Mouse (Mus musculus) neural tube, embryonic 13.5 days (tissue): ENCODE results near the gene Slf2. TPM values are rescaled to one million over a fixed set of nuclear protein-coding genes. Genes with fewer than 3 reads are reported as not detected.

Source experiments
- ATAC-seq: fragments of 200-750 bp; cut with Nextera tagmentation; 2 replicates; pipeline ENCODE4 v1.8.0; 2017; ENCODE audit warnings: low read depth, mild to moderate bottlenecking, moderate TSS enrichment, moderate library complexity
- H3K27ac ChIP-seq: fragments of 300-500 bp; sonication (generic); replicated peaks from 2 replicates; pipeline ENCODE4 v1.5.1; 2015; ENCODE audit warnings: moderate library complexity, mild to moderate bottlenecking, inconsistent platforms
- H3K27me3 ChIP-seq: fragments of 300-500 bp; sonication (generic); 2 replicates; pipeline ENCODE4 v1.6.1; 2015; ENCODE audit warnings: mild to moderate bottlenecking, inconsistent platforms
- H3K36me3 ChIP-seq: fragments of 300-500 bp; sonication (generic); 2 replicates; pipeline ENCODE4 v1.6.1; 2015; ENCODE audit warnings: mild to moderate bottlenecking, inconsistent platforms
- H3K4me1 ChIP-seq: fragments of 300-500 bp; sonication (generic); replicated peaks from 2 replicates; pipeline ENCODE4 v1.6.1; 2015; ENCODE audit warnings: inconsistent platforms
- H3K4me2 ChIP-seq: fragments of 300-500 bp; sonication (generic); 2 replicates; pipeline ENCODE4 v1.6.1; 2015; ENCODE audit warnings: inconsistent platforms, mild to moderate bottlenecking, moderate library complexity
- H3K4me3 ChIP-seq: fragments of 300-500 bp; sonication (generic); 2 replicates; pipeline ENCODE4 v1.5.1; 2015; ENCODE audit warnings: mild to moderate bottlenecking, inconsistent platforms
- H3K9ac ChIP-seq: fragments of 300-500 bp; sonication (generic); 2 replicates; pipeline ENCODE4 v1.6.1; 2015; ENCODE audit warnings: moderate library complexity, mild to moderate bottlenecking, inconsistent platforms
- H3K9me3 ChIP-seq: fragments of 300-500 bp; sonication (generic); 2 replicates; pipeline ENCODE4 v1.6.1; 2016; ENCODE audit warnings: inconsistent platforms
- WGBS: fragments of 180-500 bp; shearing (Covaris S2); methylation state at CpG from one replicate; pipeline ENCODE4 v1.1.7; 2015; 5-methylcytosine and 5-hydroxymethylcytosine counted together
- polyA plus RNA-seq: library from polyadenylated mRNA; unstranded; fragments of >200 nt; fragmentation: Nextera tagmentation; extraction: Ambion mirVana; gene quantifications from 2 replicates; pipeline ENCODE4 v1.2.1, GENCODE M21; 2015

Gene Slf2
- polyA plus RNA-seq, 1 experiment from 2014 or later, result 25.2 TPM

DNA sequence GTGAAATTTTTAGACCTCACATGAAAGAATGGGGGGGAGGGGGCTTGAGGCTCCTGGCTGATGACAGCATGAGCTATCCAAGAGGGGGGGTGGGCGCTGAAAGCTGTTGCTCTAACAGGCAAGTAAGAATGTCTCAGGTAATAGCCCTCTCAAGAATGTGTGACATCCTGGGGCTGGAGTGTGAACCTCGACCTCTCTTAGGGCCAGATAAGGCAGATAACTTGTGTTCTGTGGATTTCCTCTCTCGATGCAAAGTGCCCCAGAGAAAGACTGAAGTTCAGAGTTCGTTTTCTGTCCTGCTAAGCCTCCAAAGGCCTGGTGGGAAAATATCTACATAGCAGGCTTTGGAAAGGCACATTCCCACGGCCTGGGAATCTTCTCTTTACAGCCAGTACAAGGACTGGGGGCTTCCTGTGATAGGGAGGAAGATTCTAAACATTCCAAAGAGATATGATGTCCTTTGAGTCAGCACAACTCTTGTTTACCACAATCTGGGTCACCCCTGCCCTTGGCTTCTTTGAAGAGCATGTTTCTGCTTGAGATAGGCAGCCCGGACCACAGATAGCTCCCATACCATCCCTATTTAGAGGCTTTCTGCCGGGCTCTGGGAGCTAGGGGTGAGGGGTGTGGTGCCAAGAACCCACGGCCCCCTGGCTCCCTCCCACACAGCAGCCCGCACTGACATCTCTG lies 31.7 kb upstream of the Slf2 start:
- WGBS, result 27% methylated on average over 9 of the region's 9 CpGs
- no peaks in the 10 kb centered on the region for H3K9me3 ChIP-seq
- no peaks in the 10 kb centered on the region for H3K36me3 ChIP-seq
- no peak for ATAC-seq
- H3K4me3 ChIP-seq, result no peak overlapping the region
- peak overlapping the region; percentile 41 for H3K9ac ChIP-seq
- H3K27me3 ChIP-seq, result peaks cover 32% of the 10 kb centered on the region
- peak overlapping the region; percentile 81 for H3K27ac ChIP-seq
- H3K4me2 ChIP-seq, result no peak overlapping the region
- H3K4me1 ChIP-seq, result peaks cover 30% of the 10 kb centered on the region

DNA sequence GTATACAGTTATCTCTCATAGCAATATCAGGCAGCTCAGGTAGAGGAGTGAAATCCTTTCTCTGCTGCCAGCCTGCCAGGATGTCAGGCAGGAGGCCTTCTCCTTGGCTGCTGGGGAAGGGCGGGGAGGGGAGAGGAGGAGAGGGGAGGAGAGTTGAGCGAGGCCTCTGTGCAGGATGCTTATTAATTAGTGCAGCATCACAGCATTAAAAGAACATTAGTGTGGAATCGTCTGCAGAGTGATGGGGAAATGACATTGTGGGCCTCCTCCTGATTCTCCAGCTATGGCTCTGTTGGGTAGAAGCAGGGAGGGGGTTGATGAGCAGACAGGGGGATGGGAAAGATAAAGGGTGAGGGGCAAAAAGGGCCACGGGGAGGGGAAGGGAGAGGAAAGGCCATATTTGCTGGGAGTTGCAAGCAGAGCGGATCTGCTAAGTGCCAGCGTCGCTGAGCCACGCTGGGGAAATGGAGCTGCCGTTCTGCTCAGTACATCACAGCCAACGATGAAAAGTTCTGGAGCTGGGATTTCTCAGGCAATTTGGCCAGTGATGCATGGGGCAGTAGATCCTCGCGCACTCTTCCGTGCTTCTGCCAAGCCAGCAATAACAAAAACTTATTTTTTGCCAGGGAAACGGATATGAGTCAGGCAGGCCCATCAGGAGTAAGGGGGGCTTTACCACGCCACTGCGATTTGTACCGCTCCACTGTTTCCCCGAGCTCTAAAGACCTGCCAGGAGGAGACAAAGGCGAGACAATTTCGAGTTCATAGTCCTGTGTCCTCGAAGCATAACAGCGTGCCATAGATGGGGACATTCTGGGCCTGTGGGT lies 30.8 kb upstream of the Slf2 start:
- Histone ChIP-seq H3K27me3 (peaks cover 30% of the 10 kb centered on the region), H3K9ac (peak overlapping the region; percentile 41)
- 18% methylated on average over 22 of the region's 22 CpGs for WGBS

DNA sequence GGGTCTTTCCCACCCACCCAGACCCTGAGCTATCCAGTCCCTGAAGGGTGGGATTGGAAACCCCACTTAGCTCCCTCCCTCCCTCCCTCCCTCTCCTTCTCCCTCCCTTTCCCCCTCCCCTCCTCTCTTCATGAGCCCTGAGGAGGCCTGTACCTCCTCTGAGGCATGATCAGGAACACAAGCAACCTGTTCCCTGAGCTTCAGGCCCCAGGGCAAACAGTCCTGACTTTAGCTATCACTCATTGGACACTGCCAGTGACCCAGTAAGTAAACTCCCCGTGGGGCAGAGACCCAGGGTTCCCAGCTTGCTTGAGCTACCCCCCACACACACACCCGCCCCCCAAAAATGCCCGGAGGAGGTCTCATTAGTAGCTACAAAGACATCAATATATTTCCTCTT lies 29.9 kb upstream of the Slf2 start:
- Histone ChIP-seq H3K27ac (peak overlapping the region; percentile 81; the same call in 1 of the 2 replicates), H3K9ac (no peak overlapping the region), H3K4me2 (no peak overlapping the region), H3K27me3 (peaks cover 23% of the 10 kb centered on the region), H3K4me3 (no peak overlapping the region), H3K36me3 (no peaks in the 10 kb centered on the region), H3K9me3 (no peaks in the 10 kb centered on the region), H3K4me1 (peaks cover 30% of the 10 kb centered on the region)
- ATAC-seq, result no peak
- WGBS, result 45% methylated on average over 3 of the region's 3 CpGs

More for the DNA sequence above, 30.8 kb upstream of the Slf2 start:
- peak; percentile 71 for ATAC-seq
- no peaks in the 10 kb centered on the region for H3K36me3 ChIP-seq
- no peaks in the 10 kb centered on the region for H3K9me3 ChIP-seq
- no peak overlapping the region for H3K4me3 ChIP-seq
- H3K4me1 ChIP-seq, result peaks cover 30% of the 10 kb centered on the region
- peak overlapping the region; percentile 81 for H3K27ac ChIP-seq
- peak overlapping the region; percentile 31 for H3K4me2 ChIP-seq

DNA sequence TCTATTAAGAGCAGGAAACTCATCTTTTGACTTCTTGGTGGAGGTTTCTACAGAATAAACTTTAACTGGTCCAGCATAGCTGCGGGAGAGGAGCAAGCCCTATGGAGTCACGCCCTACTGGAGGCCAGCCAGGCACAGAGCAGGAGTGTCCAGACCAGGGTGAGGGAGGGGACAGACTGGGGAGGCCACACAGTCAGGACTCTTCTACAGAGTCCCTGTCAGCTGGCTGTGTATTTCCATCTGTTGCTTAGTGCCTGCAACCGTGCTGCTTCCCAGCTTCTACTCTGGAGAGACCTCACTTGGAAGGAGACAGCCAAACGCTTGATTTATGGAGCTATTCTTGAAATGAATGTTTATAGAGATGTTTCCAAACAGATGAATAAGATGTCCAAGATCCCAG lies 28.6 kb upstream of the Slf2 start:
- Histone ChIP-seq H3K4me1 (peaks cover 30% of the 10 kb centered on the region), H3K4me2 (no peak overlapping the region), H3K9ac (no peak overlapping the region), H3K27ac (no peak overlapping the region), H3K9me3 (no peaks in the 10 kb centered on the region), H3K36me3 (no peaks in the 10 kb centered on the region), H3K4me3 (no peak overlapping the region), H3K27me3 (peaks cover 11% of the 10 kb centered on the region)
- 79% methylated on average over 4 of the region's 4 CpGs for WGBS
- no peak for ATAC-seq

- Histone ChIP-seq H3K36me3 (no peaks in the 10 kb centered on the region), H3K4me1 (peaks cover 39% of the 10 kb centered on the region), H3K9me3 (no peaks in the 10 kb centered on the region), H3K27ac (no peak overlapping the region), H3K4me3 (no peak overlapping the region), H3K9ac (no peak overlapping the region), H3K27me3 (no peaks in the 10 kb centered on the region), H3K4me2 (no peak overlapping the region)
- 79% methylated on average over 6 of the region's 6 CpGs for WGBS
- ATAC-seq, result no peak
Measured at GRCm38 (mm10) chr19:44903343-44904000, 27.5 kb upstream of the Slf2 start.

GRCm38 (mm10) chr19:44904141-44904720 lies 26.7 kb upstream of the Slf2 start:
- Histone ChIP-seq H3K27ac (no peak overlapping the region), H3K4me3 (no peak overlapping the region)
- 49% methylated on average over 6 of the region's 6 CpGs for WGBS

GRCm38 (mm10) chr19:44905316-44905715 lies 25.6 kb upstream of the Slf2 start:
- Histone ChIP-seq H3K4me2 (no peak overlapping the region), H3K4me1 (peaks cover 26% of the 10 kb centered on the region), H3K27me3 (no peaks in the 10 kb centered on the region), H3K9me3 (no peaks in the 10 kb centered on the region), H3K4me3 (no peak overlapping the region), H3K27ac (no peak overlapping the region), H3K36me3 (no peaks in the 10 kb centered on the region), H3K9ac (no peak overlapping the region)
- 36% methylated on average over 4 of the region's 4 CpGs for WGBS
- no peak for ATAC-seq

More at GRCm38 (mm10) chr19:44904141-44904720, 26.7 kb upstream of the Slf2 start:
- Histone ChIP-seq H3K27me3 (no peaks in the 10 kb centered on the region), H3K36me3 (no peaks in the 10 kb centered on the region), H3K9ac (no peak overlapping the region), H3K4me2 (no peak overlapping the region), H3K4me1 (peaks cover 37% of the 10 kb centered on the region), H3K9me3 (no peaks in the 10 kb centered on the region)
- no peak for ATAC-seq

- no peak overlapping the region for H3K4me3 ChIP-seq
- no peak overlapping the region for H3K4me2 ChIP-seq
- peaks cover 14% of the 10 kb centered on the region for H3K4me1 ChIP-seq
- H3K27me3 ChIP-seq, result no peaks in the 10 kb centered on the region
- WGBS, result 58% methylated on average over 15 of the region's 15 CpGs
- H3K9me3 ChIP-seq, result no peaks in the 10 kb centered on the region
- no peak; the same call in 1 of the 2 replicates for ATAC-seq
- H3K36me3 ChIP-seq, result no peaks in the 10 kb centered on the region
- H3K27ac ChIP-seq, result no peak overlapping the region
- H3K9ac ChIP-seq, result no peak overlapping the region
Measured at GRCm38 (mm10) chr19:44907851-44908690, 22.9 kb upstream of the Slf2 start.

DNA sequence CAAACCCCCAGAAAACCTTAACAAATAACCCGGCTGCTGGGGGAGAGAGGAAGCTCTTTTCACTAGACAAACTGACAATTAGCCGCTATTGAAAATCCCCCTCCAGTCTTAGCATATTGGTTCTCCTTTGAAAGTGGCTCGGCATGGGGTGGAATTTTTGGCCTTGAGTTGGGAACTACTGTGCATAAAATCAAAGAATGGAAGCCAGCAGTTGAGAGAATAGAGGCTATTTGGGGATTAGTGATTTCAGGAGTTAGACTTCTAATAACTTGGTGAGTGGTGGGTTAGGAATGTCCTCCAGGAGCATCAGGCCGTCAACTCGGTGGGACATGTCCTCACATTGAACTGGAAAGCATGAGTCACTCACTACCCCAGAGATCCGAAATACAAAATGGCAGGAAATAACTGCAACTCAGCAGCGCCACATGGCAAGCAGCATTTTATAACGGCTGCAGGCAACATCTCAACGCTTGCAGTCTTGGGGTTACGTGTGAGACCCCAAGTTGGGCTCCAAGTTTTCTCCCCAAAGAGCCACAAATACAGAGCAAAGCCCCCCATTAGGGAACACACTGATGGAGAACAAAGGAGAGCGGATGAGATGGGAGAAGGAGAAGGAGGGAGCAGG lies 22.0 kb upstream of the Slf2 start:
- Histone ChIP-seq H3K9ac (no peak overlapping the region), H3K4me2 (no peak overlapping the region), H3K27ac (no peak overlapping the region), H3K4me3 (no peak overlapping the region), H3K27me3 (no peaks in the 10 kb centered on the region), H3K36me3 (no peaks in the 10 kb centered on the region), H3K9me3 (no peaks in the 10 kb centered on the region), H3K4me1 (peaks cover 14% of the 10 kb centered on the region)
- WGBS, result 55% methylated on average over 11 of the region's 11 CpGs
- ATAC-seq, result no peak

DNA sequence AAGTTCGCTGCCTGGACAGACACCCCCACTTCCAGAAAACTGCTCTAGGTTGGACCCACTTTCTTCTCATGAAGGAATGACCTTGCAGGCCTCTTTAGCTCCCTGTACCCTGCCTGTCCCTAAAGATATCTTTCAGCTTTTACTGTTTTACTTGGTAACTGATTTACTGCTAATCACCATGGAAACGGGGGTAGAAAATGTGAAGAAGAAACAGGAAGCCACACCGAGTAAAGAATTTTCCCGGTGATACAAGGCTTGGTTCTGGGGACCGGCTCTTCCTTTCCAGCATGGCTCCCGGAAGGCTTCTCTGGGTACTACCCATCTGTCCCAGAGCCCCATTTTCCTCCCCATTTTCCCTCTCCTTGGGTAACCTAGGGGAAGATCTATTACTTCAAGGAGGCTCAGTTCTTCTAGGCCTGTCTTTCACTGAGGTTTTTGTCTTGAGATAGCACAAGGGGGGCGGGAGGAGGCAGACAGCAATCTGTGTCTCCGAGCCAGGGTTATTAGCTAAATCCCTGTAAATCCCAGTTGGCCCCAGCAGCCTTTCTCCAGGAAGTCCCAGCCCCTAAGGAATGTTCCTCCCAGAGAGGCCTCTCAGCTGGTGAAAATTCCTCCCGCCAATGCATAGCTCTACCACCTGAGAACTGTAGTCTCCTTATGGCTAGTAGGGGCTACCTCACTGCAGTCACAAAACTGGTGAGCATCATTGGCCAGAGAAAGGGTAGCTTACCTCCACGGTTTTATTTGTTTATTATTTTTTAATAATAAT lies 16.3 kb upstream of the Slf2 start:
- no peak for ATAC-seq
- WGBS, result 50% methylated on average over 10 of the region's 10 CpGs
- Histone ChIP-seq H3K4me1 (peaks cover 6% of the 10 kb centered on the region; the same call in 1 of the 2 replicates), H3K9ac (no peak overlapping the region), H3K4me2 (no peak overlapping the region), H3K4me3 (no peak overlapping the region), H3K27me3 (no peaks in the 10 kb centered on the region), H3K36me3 (no peaks in the 10 kb centered on the region), H3K27ac (no peak overlapping the region), H3K9me3 (no peaks in the 10 kb centered on the region)
